In the genomic region with DNA sequence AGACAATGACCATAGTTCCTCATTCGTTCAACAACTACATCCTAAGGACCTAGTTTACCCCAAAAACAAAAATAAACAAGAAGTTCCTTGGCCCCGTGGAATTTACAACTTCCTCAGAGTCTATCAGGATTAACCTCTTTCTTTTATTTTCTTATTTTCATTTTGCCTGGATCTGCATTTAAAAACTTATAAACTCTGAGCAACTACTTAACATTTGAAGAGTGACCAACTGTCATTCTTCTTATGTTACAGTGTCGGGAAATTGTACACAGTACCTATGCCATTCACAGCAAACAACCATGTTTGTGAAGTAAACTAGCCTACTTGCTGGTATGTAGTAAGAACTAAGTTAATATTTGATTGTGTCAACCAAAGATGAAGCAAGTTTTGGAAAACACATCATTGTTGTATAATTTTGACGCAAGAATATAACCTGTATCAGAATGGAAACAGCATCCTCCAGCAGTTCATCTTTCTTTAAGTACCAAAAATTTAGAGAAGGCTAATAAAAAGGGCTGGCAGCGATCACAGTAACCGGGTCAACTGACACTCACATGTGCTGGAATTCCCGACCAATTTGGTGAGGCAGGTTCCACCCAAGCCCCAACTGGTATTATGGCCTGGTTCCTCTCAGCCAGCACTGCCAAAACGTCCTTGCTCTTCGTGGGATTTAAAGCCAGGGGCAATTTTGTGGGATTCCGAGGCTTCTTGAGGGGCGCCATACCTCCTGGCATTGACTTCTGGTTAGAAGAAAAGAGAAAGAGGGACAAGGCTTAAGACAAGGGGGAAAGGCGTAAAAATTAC, we compare ENCODE assay signal across 8 mouse cellular contexts. TPM values are rescaled to one million over a fixed set of nuclear protein-coding genes. Genes with fewer than 3 reads are reported as not detected.
DNase-seq lines count a peak whose midpoint lies in the region; ATAC-seq and TF ChIP-seq lines count a peak whose summit lies in the region.

No protein-coding gene starts in this region.

- H3K36me3 ChIP-seq in G1E (replicated peaks) = peaks cover 6% of the 10 kb centered on the region
- H3K36me3 ChIP-seq in intestine, embryonic 15.5 days = no peaks in the 10 kb centered on the region
- no peaks in the 10 kb centered on the region for H3K36me3 ChIP-seq in midbrain, embryonic 16.5 days (ENCODE audit: control insufficient read depth, insufficient read depth, low read length)

- no peak for DNase-seq in frontal cortex, postnatal 36 days (ENCODE audit: low spot score in 2 of 2)
- no peak for DNase-seq in G1E (ENCODE audit: low spot score)
- DNase-seq in urinary bladder, postnatal 14 days (ENCODE audit: low spot score) = no peak
- no peak for DNase-seq in frontal cortex, postnatal 10 days (ENCODE audit: low spot score in 2 of 2)

- peak overlapping the region; percentile 82 for H3K4me2 ChIP-seq in intestine, embryonic 15.5 days (replicated peaks)
- H3K4me2 ChIP-seq in midbrain, embryonic 16.5 days (ENCODE audit: low read length) = peak overlapping the region; percentile 98

- H3K27me3 ChIP-seq in G1E (ENCODE audit: insufficient read depth, low read length) = no peaks in the 10 kb centered on the region
- no peaks in the 10 kb centered on the region for H3K27me3 ChIP-seq in intestine, embryonic 15.5 days (replicated peaks)
- no peaks in the 10 kb centered on the region for H3K27me3 ChIP-seq in midbrain, embryonic 16.5 days (ENCODE audit: control insufficient read depth, insufficient read depth, low read depth, low read length)

- ATAC-seq in frontal cortex, adult (ENCODE audit: low TSS enrichment) = peak; percentile 1; the same call in 1 of the 2 replicates
- no peak for ATAC-seq in G1E (ENCODE audit: extremely low read depth, insufficient number of reproducible peaks, low FRiP score, poor library complexity, severe bottlenecking)
- ATAC-seq in erythroid progenitor cell, adult 5-6 weeks (replicated peaks; ENCODE audit: low FRiP score, poor library complexity, severe bottlenecking) = peak; percentile 60
- peak; percentile 23 for ATAC-seq in intestine, embryonic 15.5 days
- peak; percentile 37 for ATAC-seq in midbrain, embryonic 16.5 days

- H3K9me3 ChIP-seq in G1E (replicated peaks) = no peaks in the 10 kb centered on the region
- no peaks in the 10 kb centered on the region for H3K9me3 ChIP-seq in intestine, embryonic 15.5 days
- no peaks in the 10 kb centered on the region for H3K9me3 ChIP-seq in midbrain, embryonic 16.5 days (replicated peaks; ENCODE audit: control insufficient read depth, low read length, poor library complexity, severe bottlenecking)

- WGBS in intestine, embryonic 15.5 days = 17% methylated on average over 12 of the region's 12 CpGs
- 23% methylated on average over 12 of the region's 12 CpGs for WGBS in midbrain, embryonic 16.5 days

- peak overlapping the region; percentile 94 for H3K27ac ChIP-seq in intestine, embryonic 15.5 days
- H3K27ac ChIP-seq in midbrain, embryonic 16.5 days (ENCODE audit: low read length) = peak overlapping the region; percentile 85

- H3K4me3 ChIP-seq in G1E (ENCODE audit: low read depth, low read length) = peak overlapping the region; percentile 71
- peak overlapping the region; percentile 78 for H3K4me3 ChIP-seq in intestine, embryonic 15.5 days (replicated peaks)
- H3K4me3 ChIP-seq in midbrain, embryonic 16.5 days (ENCODE audit: low read depth, low read length) = peak overlapping the region; percentile 63

- peak overlapping the region; percentile 92 for H3K9ac ChIP-seq in intestine, embryonic 15.5 days
- peak overlapping the region; percentile 76 for H3K9ac ChIP-seq in midbrain, embryonic 16.5 days (ENCODE audit: low read depth, low read length)

- TF ChIP-seq CTCF in G1E (IDR thresholded peaks at IDR 0.05; ENCODE audit: low read depth, low read length) = no peak

- H3K4me1 ChIP-seq in G1E (ENCODE audit: insufficient read depth, low read depth, low read length) = peaks cover 11% of the 10 kb centered on the region; the same call in 1 of the 2 replicates
- H3K4me1 ChIP-seq in intestine, embryonic 15.5 days (replicated peaks) = no peaks in the 10 kb centered on the region
- H3K4me1 ChIP-seq in midbrain, embryonic 16.5 days (ENCODE audit: control insufficient read depth, insufficient read depth, low read length) = peaks cover 12% of the 10 kb centered on the region

RNA-seq across cellular contexts. Expression of a gene that starts 0.8 kb away (rescaled TPM):
- 23.3 and 26.9 TPM in 2 replicates for total RNA-seq in G1E (2014; fragmentation: Nextera tagmentation)
- 6.3 and 7.4 TPM in 2 replicates for total RNA-seq in G1E (2017)
- 10.3 and 10.7 TPM in 2 replicates for polyA plus RNA-seq in G1E (2012)
- 10.1 and 13.7 TPM in 2 replicates for total RNA-seq in erythroid progenitor cell, adult 5-6 weeks (2015; ENCODE audit: low replicate concordance)
- total RNA-seq in erythroid progenitor cell, adult 5-6 weeks (2017; ENCODE audit: low replicate concordance) = 6.1 and 8.0 TPM in 2 replicates
- polyA plus RNA-seq in intestine, embryonic 15.5 days (2015; fragmentation: Nextera tagmentation; extraction: Ambion mirVana) = 5.0 and 6.1 TPM in 2 replicates
- 7.3 and 9.2 TPM in 2 replicates for polyA plus RNA-seq in midbrain, embryonic 16.5 days (2015; fragmentation: Nextera tagmentation; extraction: Ambion mirVana)

RNA-seq across cellular contexts. Expression of a gene that starts 19.8 kb away (rescaled TPM):
- total RNA-seq in G1E (2014; fragmentation: Nextera tagmentation) = not detected in 2 replicates
- not detected in 2 replicates for total RNA-seq in G1E (2017)
- polyA plus RNA-seq in G1E (2012) = not detected in 2 replicates
- not detected in 2 replicates for total RNA-seq in erythroid progenitor cell, adult 5-6 weeks (2015; ENCODE audit: low replicate concordance)
- total RNA-seq in erythroid progenitor cell, adult 5-6 weeks (2017; ENCODE audit: low replicate concordance) = not detected in 2 replicates
- polyA plus RNA-seq in intestine, embryonic 15.5 days (2015; fragmentation: Nextera tagmentation; extraction: Ambion mirVana) = 0.06 and 0.08 TPM in 2 replicates
- polyA plus RNA-seq in midbrain, embryonic 16.5 days (2015; fragmentation: Nextera tagmentation; extraction: Ambion mirVana) = 14.2 and 28.3 TPM in 2 replicates

RNA-seq across cellular contexts. Expression of a gene that starts 54.3 kb away (rescaled TPM):
- total RNA-seq in G1E (2014; fragmentation: Nextera tagmentation) = not detected in 2 replicates
- 0.05 and 0.06 TPM in 2 replicates for total RNA-seq in G1E (2017)
- polyA plus RNA-seq in G1E (2012) = not detected in 2 replicates
- total RNA-seq in erythroid progenitor cell, adult 5-6 weeks (2015; ENCODE audit: low replicate concordance) = not detected in 2 replicates
- not detected in 2 replicates for total RNA-seq in erythroid progenitor cell, adult 5-6 weeks (2017; ENCODE audit: low replicate concordance)
- 11.4 and 11.9 TPM in 2 replicates for polyA plus RNA-seq in intestine, embryonic 15.5 days (2015; fragmentation: Nextera tagmentation; extraction: Ambion mirVana)
- polyA plus RNA-seq in midbrain, embryonic 16.5 days (2015; fragmentation: Nextera tagmentation; extraction: Ambion mirVana) = 4.2 and 5.5 TPM in 2 replicates

Comparison
In these comparisons a context has a peak if more than half of its experiments do, and no peak if none do; other contexts are left out.
1. RNA of a gene that starts 19.8 kb away (polyA plus RNA-seq): 14.2 to 28.3 TPM in midbrain, embryonic 16.5 days; 0.06 to 0.08 TPM in intestine, embryonic 15.5 days and not detected in G1E; every median in the first group is over 10 times any median in the second.
2. Peak in every context shown above with its lines, with median percentiles within 50 percentile points of each other: H3K4me3 ChIP-seq.